Mouse (Mus musculus): ENCODE measurements at regions not wholly inside any gene's neighbourhood (a gene's known extent, or its start where the extent isn't known, plus 50 kb on each side); places are given as distances from the start of the nearest gene placed in this dataset.

- CTCF ChIA-PET, result no interaction called here
- POLR2A ChIA-PET, result no interaction called here
Observed at GRCm38 (mm10) chr10:45763160-45763955, 185.7 kb downstream of the Hace1 start.

- POLR2A ChIA-PET, result no interaction called here
- CTCF ChIA-PET, result no interaction called here
Observed at GRCm38 (mm10) chr10:45779720-45780119, 202.1 kb downstream of the Hace1 start.

GRCm38 (mm10) chr10:45783026-45783425, 205.4 kb downstream of the Hace1 start:
- POLR2A ChIA-PET, result no interaction called here
- CTCF ChIA-PET, result no interaction called here

GRCm38 (mm10) chr10:45783461-45784149, 206.0 kb downstream of the Hace1 start:
- CTCF ChIA-PET, result no interaction called here
- POLR2A ChIA-PET, result interaction anchor here in 1 of 4 experiments (0.5 kb wide), 1 partner anchor 1139 kb away, joined by 8 read pairs; no protein-coding TSS in a partner anchor

GRCm38 (mm10) chr10:45784150-45784479, 206.5 kb downstream of the Hace1 start:
- CTCF ChIA-PET, result no interaction called here
- POLR2A ChIA-PET, result interaction anchor here in 1 of 4 experiments (0.5 kb wide), 1 partner anchor 1139 kb away, joined by 8 read pairs; no protein-coding TSS in a partner anchor

- POLR2A ChIA-PET, result no interaction called here
- CTCF ChIA-PET, result no interaction called here
Observed at GRCm38 (mm10) chr10:45784575-45784974, 206.9 kb downstream of the Hace1 start.

GRCm38 (mm10) chr10:45788356-45788755, 210.7 kb downstream of the Hace1 start:
- POLR2A ChIA-PET, result interaction anchor here in 1 of 4 experiments (1.0 kb wide), 1 partner anchor 9 kb away, joined by 3 read pairs; no protein-coding TSS in a partner anchor
- CTCF ChIA-PET, result no interaction called here

GRCm38 (mm10) chr10:45795582-45795981, 218.0 kb downstream of the Hace1 start:
- CTCF ChIA-PET, result interaction anchor here in 3 of 4 experiments (0.6 to 0.7 kb wide), 3 partner anchors 11 to 310 kb away, joined by 3 to 4 read pairs (median 3); no protein-coding TSS in a partner anchor
- POLR2A ChIA-PET, result no interaction called here

GRCm38 (mm10) chr10:45800070-45800851, 222.6 kb downstream of the Hace1 start:
- CTCF ChIA-PET, result interaction anchor here (0.5 to 2.0 kb wide), 6 partner anchors 11 to 426 kb away, joined by 3 to 10 read pairs (median 5); no protein-coding TSS in a partner anchor
- POLR2A ChIA-PET, result interaction anchor here in 2 of 4 experiments (0.5 to 0.8 kb wide), 2 partner anchors 30 to 47 kb away, joined by 3 to 4 read pairs; no protein-coding TSS in a partner anchor

GRCm38 (mm10) chr10:45801463-45801862, 223.8 kb downstream of the Hace1 start:
- CTCF ChIA-PET, result no interaction called here
- POLR2A ChIA-PET, result no interaction called here

- CTCF ChIA-PET, result interaction anchor here in 1 of 4 experiments (0.5 to 0.6 kb wide), 2 partner anchors 11 to 886 kb away, joined by 3 to 5 read pairs; no protein-coding TSS in a partner anchor
- POLR2A ChIA-PET, result no interaction called here
Observed at GRCm38 (mm10) chr10:45806984-45807827, 229.6 kb downstream of the Hace1 start.

GRCm38 (mm10) chr10:45811882-45812281, 234.3 kb downstream of the Hace1 start:
- ChIA-PET CTCF (interaction anchor here (0.6 to 1.7 kb wide), 15 partner anchors 9 to 430 kb away, joined by 3 to 13 read pairs (median 5); no protein-coding TSS in a partner anchor), POLR2A (interaction anchor here in 1 of 4 experiments (0.5 to 1.1 kb wide), 2 partner anchors 80 to 286 kb away, joined by 3 read pairs; no protein-coding TSS in a partner anchor)

- ChIA-PET POLR2A (no interaction called here), CTCF (no interaction called here)
Observed at GRCm38 (mm10) chr10:45813804-45814203, 236.2 kb downstream of the Hace1 start.

- ChIA-PET CTCF (no interaction called here), POLR2A (no interaction called here)
Observed at GRCm38 (mm10) chr10:45816679-45817078, 239.1 kb downstream of the Hace1 start.

GRCm38 (mm10) chr10:45820986-45821655, 243.5 kb downstream of the Hace1 start:
- CTCF ChIA-PET, result interaction anchor here in 2 of 4 experiments (1.4 to 1.9 kb wide), 2 partner anchors 9 kb away, joined by 3 to 7 read pairs; no protein-coding TSS in a partner anchor
- POLR2A ChIA-PET, result interaction anchor here in 1 of 4 experiments (0.5 kb wide), 1 partner anchor 381 kb away, joined by 6 read pairs; no protein-coding TSS in a partner anchor

GRCm38 (mm10) chr10:45822251-45822650, 244.6 kb downstream of the Hace1 start:
- POLR2A ChIA-PET, result no interaction called here
- CTCF ChIA-PET, result interaction anchor here in 1 of 4 experiments (1.9 kb wide), 1 partner anchor 10 kb away, joined by 7 read pairs; no protein-coding TSS in a partner anchor

- POLR2A ChIA-PET, result no interaction called here
Observed at GRCm38 (mm10) chr10:45823612-45824011, 246.0 kb downstream of the Hace1 start.

GRCm38 (mm10) chr10:45848654-45849053, 271.0 kb downstream of the Hace1 start:
- ChIA-PET CTCF (no interaction called here), POLR2A (no interaction called here)

More at GRCm38 (mm10) chr10:45823612-45824011, 246.0 kb downstream of the Hace1 start:
- CTCF ChIA-PET, result no interaction called here

Measured in embryonic stem cell, embryonic (primary cell).